Mouse (Mus musculus) retina, embryonic 14.5 days (tissue): Measurements from ENCODE around the gene Slamf6.
"Not testable (repeated sequence)": the region's sequence is repeated elsewhere in the genome, so short reads cannot be mapped to it uniquely, and the experiment has no call there.

Experiments
- DNase-seq: peaks from one replicate; pipeline ENCODE4 v3.0.0-alpha.2; 2015; ENCODE audit warnings: low spot score

The Slamf6 gene

GRCm38 (mm10) chr1:171957411-171957810 is 40.1 kb downstream of the Slamf6 start:
- DNase-seq = no peak

GRCm38 (mm10) chr1:171960726-171961125 is 43.4 kb downstream of the Slamf6 start:
- DNase-seq = no peak

GRCm38 (mm10) chr1:171961704-171962103 is 44.4 kb downstream of the Slamf6 start:
- DNase-seq = no peak

GRCm38 (mm10) chr1:171963613-171964012 is 46.3 kb downstream of the Slamf6 start:
- no peak for DNase-seq

GRCm38 (mm10) chr1:171966054-171966790 is 48.9 kb downstream of the Slamf6 start:
- no peak for DNase-seq

GRCm38 (mm10) chr1:171969221-171969620 is 51.9 kb downstream of the Slamf6 start:
- DNase-seq = no peak

GRCm38 (mm10) chr1:171970854-171971586 is 53.7 kb downstream of the Slamf6 start:
- DNase-seq = no peak

GRCm38 (mm10) chr1:171974361-171974760 is 57.0 kb downstream of the Slamf6 start:
- DNase-seq = not testable (repeated sequence)

GRCm38 (mm10) chr1:171975377-171975776 is 58.1 kb downstream of the Slamf6 start:
- no peak for DNase-seq

- DNase-seq = no peak
Measured at GRCm38 (mm10) chr1:171975831-171976230, 58.5 kb downstream of the Slamf6 start.

- no peak for DNase-seq
Measured at GRCm38 (mm10) chr1:171976826-171977539, 59.7 kb downstream of the Slamf6 start.

- DNase-seq = no peak
Measured at GRCm38 (mm10) chr1:171977891-171978290, 60.6 kb downstream of the Slamf6 start.

- no peak for DNase-seq
Measured at GRCm38 (mm10) chr1:171979969-171980730, 62.8 kb downstream of the Slamf6 start.

- no peak for DNase-seq
Measured at GRCm38 (mm10) chr1:171982170-171982569, 64.9 kb downstream of the Slamf6 start.

GRCm38 (mm10) chr1:171982740-171983139 is 65.4 kb downstream of the Slamf6 start:
- no peak for DNase-seq

GRCm38 (mm10) chr1:171983372-171984001 is 66.2 kb downstream of the Slamf6 start:
- DNase-seq = no peak

- no peak for DNase-seq
Measured at GRCm38 (mm10) chr1:171984121-171984520, 66.8 kb downstream of the Slamf6 start.

GRCm38 (mm10) chr1:171991883-171992282 is 74.6 kb downstream of the Slamf6 start:
- no peak for DNase-seq

- DNase-seq = no peak
Measured at GRCm38 (mm10) chr1:171992901-171993530, 75.7 kb downstream of the Slamf6 start.

- DNase-seq = no peak
Measured at GRCm38 (mm10) chr1:171994501-171994900, 77.2 kb downstream of the Slamf6 start.
